Mouse (Mus musculus) liver, embryonic 15.5 days (tissue): ENCODE data around the gene Bmp8b. TPM values are rescaled to one million over a fixed set of nuclear protein-coding genes. Genes with fewer than 3 reads are reported as not detected.
A peak's percentile ranks its signal among the peaks of the same experiment; 100 is the strongest.
"Not testable (repeated sequence)": the region's sequence is repeated elsewhere in the genome, so short reads cannot be mapped to it uniquely, and the experiment has no call there.

Experiments
- ATAC-seq: fragments of 200-750 bp; cut with Nextera tagmentation; 2 replicates; pipeline ENCODE4 v1.8.0; 2017; ENCODE audit warnings: moderate number of reproducible peaks, mild to moderate bottlenecking, moderate library complexity; ENCODE audit not compliant: insufficient read depth
- H3K27ac ChIP-seq: fragments of 300-500 bp; sonication (generic); replicated peaks from 2 replicates; pipeline ENCODE4 v1.5.1; 2015; ENCODE audit warnings: mild to moderate bottlenecking, inconsistent platforms
- H3K27me3 ChIP-seq: fragments of 300-500 bp; sonication (generic); 2 replicates; pipeline ENCODE4 v1.6.1; 2015; ENCODE audit warnings: mild to moderate bottlenecking, inconsistent platforms
- H3K36me3 ChIP-seq: fragments of 300-500 bp; sonication (generic); replicated peaks from 2 replicates; pipeline ENCODE4 v1.6.1; 2015; ENCODE audit warnings: moderate library complexity, mild to moderate bottlenecking, inconsistent platforms
- H3K4me1 ChIP-seq: fragments of 300-500 bp; sonication (generic); replicated peaks from 2 replicates; pipeline ENCODE4 v1.6.1; 2015; ENCODE audit warnings: inconsistent platforms
- H3K4me2 ChIP-seq: fragments of 300-500 bp; sonication (generic); 2 replicates; pipeline ENCODE4 v1.6.1; 2015; ENCODE audit warnings: moderate library complexity, mild to moderate bottlenecking, inconsistent platforms
- H3K4me3 ChIP-seq: fragments of 300-500 bp; sonication (generic); replicated peaks from 2 replicates; pipeline ENCODE4 v1.5.1; 2015; ENCODE audit warnings: mild to moderate bottlenecking, inconsistent platforms
- H3K9ac ChIP-seq: fragments of 300-500 bp; sonication (generic); 2 replicates; pipeline ENCODE4 v1.6.1; 2015; ENCODE audit warnings: moderate library complexity, mild to moderate bottlenecking, inconsistent platforms
- H3K9me3 ChIP-seq: fragments of 300-500 bp; sonication (generic); replicated peaks from 2 replicates; pipeline ENCODE4 v1.6.1; 2016; ENCODE audit warnings: inconsistent platforms
- WGBS: fragments of 180-500 bp; shearing (Covaris S2); methylation state at CpG from one replicate; pipeline ENCODE4 v1.1.7; 2015; ENCODE audit warnings: mixed read lengths; ENCODE audit not compliant: insufficient replicate concordance; 5-methylcytosine and 5-hydroxymethylcytosine counted together
- polyA plus RNA-seq: library from polyadenylated mRNA; unstranded; fragments of >200 nt; fragmentation: Nextera tagmentation; extraction: Ambion mirVana; gene quantifications from 2 replicates; pipeline ENCODE4 v1.2.1, GENCODE M21; 2015

The Bmp8b gene
- polyA plus RNA-seq, 1 experiment from 2014 or later: 0.25 TPM

DNA sequence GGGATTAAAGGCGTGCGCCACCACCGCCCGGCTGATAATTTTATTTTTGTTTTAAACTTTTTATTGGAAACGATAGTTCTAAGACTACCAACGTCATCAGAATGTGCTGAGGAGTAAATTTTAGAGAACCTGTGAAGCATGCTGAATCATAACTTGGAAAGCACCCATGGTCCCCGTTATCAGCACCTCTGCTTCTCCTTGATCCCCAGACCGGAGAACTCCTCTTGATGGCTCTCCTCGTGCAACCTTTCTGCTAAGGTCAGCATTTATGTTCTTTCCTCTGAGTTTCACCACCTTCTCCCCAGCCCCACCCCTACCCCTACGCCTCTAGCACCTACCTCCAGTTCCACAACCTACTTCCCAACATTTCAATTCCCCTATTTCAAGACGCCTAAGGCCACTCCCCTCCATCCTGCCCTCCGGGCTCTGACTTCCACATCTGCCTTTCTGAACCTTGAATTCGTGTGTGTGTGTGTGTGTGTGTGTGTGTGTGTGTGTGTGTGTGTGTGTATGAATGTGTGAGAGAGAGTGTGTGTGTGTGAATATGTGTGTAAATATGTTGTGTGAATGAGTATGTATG lies 21.6 kb upstream of the Bmp8b start:
- H3K4me1 ChIP-seq: no peaks in the 10 kb centered on the region
- H3K9ac ChIP-seq: no peak overlapping the region
- H3K4me3 ChIP-seq: no peak overlapping the region
- ATAC-seq: no peak
- H3K27ac ChIP-seq: no peak overlapping the region
- peaks cover 4% of the 10 kb centered on the region; the same call in 1 of the 2 replicates for H3K27me3 ChIP-seq
- WGBS: 44% methylated on average over 13 of the region's 13 CpGs
- no peaks in the 10 kb centered on the region for H3K36me3 ChIP-seq
- H3K9me3 ChIP-seq: no peaks in the 10 kb centered on the region
- no peak overlapping the region for H3K4me2 ChIP-seq

- Histone ChIP-seq H3K9ac (no peak overlapping the region), H3K4me1 (no peaks in the 10 kb centered on the region), H3K4me2 (no peak overlapping the region), H3K36me3 (no peaks in the 10 kb centered on the region), H3K4me3 (no peak overlapping the region), H3K9me3 (no peaks in the 10 kb centered on the region), H3K27ac (no peak overlapping the region), H3K27me3 (peaks cover 4% of the 10 kb centered on the region; the same call in 1 of the 2 replicates)
- ATAC-seq: no peak
- WGBS: 58% methylated on average over 2 of the region's 2 CpGs
Observed at GRCm38 (mm10) chr4:123085290-123085689, 19.7 kb upstream of the Bmp8b start.

DNA sequence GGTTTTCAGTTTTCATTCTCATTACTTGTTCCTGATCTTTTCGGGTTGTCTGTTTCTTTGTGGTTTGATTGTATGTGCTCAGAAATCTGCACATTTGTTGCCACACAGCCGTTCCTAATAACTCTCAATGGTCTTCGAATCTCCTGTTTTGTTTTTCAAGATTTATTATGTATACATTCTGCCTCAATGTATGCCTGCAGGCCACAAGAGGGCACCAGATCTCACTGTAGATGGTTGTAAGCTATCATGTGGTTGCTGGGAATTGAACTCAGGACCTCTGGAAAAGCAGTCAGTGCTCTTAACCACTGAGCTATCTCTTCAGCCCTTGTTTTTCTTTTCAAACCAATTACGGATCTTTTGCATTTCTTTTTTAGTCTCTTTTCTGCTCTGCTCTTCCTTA lies 18.6 kb upstream of the Bmp8b start:
- H3K9ac ChIP-seq: no peak overlapping the region
- no peak overlapping the region for H3K4me3 ChIP-seq
- H3K4me2 ChIP-seq: no peak overlapping the region
- H3K27me3 ChIP-seq: peaks cover 4% of the 10 kb centered on the region; the same call in 1 of the 2 replicates
- 66% methylated on average over 4 of the region's 4 CpGs for WGBS
- H3K4me1 ChIP-seq: no peaks in the 10 kb centered on the region
- no peaks in the 10 kb centered on the region for H3K36me3 ChIP-seq
- no peak overlapping the region for H3K27ac ChIP-seq
- no peak for ATAC-seq
- H3K9me3 ChIP-seq: no peaks in the 10 kb centered on the region

- Histone ChIP-seq H3K36me3 (no peaks in the 10 kb centered on the region), H3K9me3 (no peaks in the 10 kb centered on the region), H3K4me3 (no peak overlapping the region), H3K27ac (no peak overlapping the region), H3K4me2 (no peak overlapping the region), H3K27me3 (no peaks in the 10 kb centered on the region), H3K4me1 (no peaks in the 10 kb centered on the region), H3K9ac (no peak overlapping the region)
- 58% methylated on average over 5 of the region's 5 CpGs for WGBS
- no peak for ATAC-seq
Observed at GRCm38 (mm10) chr4:123092621-123093020, 12.3 kb upstream of the Bmp8b start.

- no peak overlapping the region for H3K4me3 ChIP-seq
- WGBS: 38% methylated on average over 17 of the region's 17 CpGs
- ATAC-seq: peak; percentile 78
Observed at GRCm38 (mm10) chr4:123093064-123093776, 11.7 kb upstream of the Bmp8b start.

DNA sequence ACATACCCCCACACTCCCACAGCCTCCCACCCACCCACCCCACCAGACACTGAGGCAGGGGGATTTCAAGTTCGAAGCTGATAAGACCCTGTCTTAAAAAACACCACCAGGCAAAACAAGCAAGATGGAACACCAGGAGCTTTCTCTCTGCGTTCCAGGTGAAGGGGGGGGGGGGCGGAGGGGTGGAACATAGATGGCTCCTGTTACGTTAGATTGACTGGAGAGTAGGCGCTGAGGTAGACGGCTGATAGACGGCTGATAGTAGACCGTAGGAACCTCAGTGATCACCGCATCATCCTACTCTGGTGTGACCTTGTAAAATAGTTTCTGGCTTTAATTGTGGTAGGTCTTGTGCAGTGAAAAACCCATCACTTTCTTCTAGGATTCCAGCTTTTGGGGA lies 11.1 kb upstream of the Bmp8b start:
- H3K27me3 ChIP-seq: no peaks in the 10 kb centered on the region
- H3K9me3 ChIP-seq: no peaks in the 10 kb centered on the region
- no peak overlapping the region for H3K27ac ChIP-seq
- 55% methylated on average over 8 of the region's 9 CpGs for WGBS
- ATAC-seq: no peak
- H3K9ac ChIP-seq: no peak overlapping the region
- no peak overlapping the region for H3K4me3 ChIP-seq
- peak overlapping the region; percentile 34 for H3K4me2 ChIP-seq
- no peaks in the 10 kb centered on the region for H3K4me1 ChIP-seq
- H3K36me3 ChIP-seq: no peaks in the 10 kb centered on the region

More at GRCm38 (mm10) chr4:123093064-123093776, 11.7 kb upstream of the Bmp8b start:
- Histone ChIP-seq H3K36me3 (no peaks in the 10 kb centered on the region), H3K27ac (no peak overlapping the region), H3K27me3 (no peaks in the 10 kb centered on the region), H3K4me1 (no peaks in the 10 kb centered on the region), H3K4me2 (peak overlapping the region; percentile 34), H3K9me3 (no peaks in the 10 kb centered on the region), H3K9ac (no peak overlapping the region)

DNA sequence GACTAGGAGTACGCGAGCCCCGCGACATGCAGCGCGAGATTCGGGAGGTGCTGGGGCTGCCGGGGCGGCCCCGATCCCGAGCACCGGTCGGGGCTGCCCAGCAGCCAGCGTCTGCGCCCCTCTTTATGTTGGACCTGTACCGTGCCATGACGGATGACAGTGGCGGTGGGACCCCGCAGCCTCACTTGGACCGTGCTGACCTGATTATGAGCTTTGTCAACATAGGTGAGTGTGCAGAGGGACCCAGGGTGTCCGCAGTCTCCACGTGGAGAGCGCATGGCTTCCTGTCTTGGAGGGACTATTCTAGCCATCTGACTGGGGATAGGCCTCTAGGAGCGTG lies 456 bp downstream of the Bmp8b start:
- Histone ChIP-seq H3K4me2 (peak overlapping the region; percentile 52), H3K36me3 (no peaks in the 10 kb centered on the region), H3K9ac (no peak overlapping the region), H3K4me3 (0 out of 2 replicates have a peak overlapping the region, but pooled peaks have one; percentile 12), H3K4me1 (peaks cover 6% of the 10 kb centered on the region; the same call in 1 of the 2 replicates), H3K9me3 (no peaks in the 10 kb centered on the region), H3K27me3 (peaks cover 51% of the 10 kb centered on the region), H3K27ac (no peak overlapping the region)
- 27% methylated on average over 24 of the region's 24 CpGs for WGBS
- ATAC-seq: no peak

- H3K36me3 ChIP-seq, H3K4me3 ChIP-seq, H3K9me3 ChIP-seq, H3K27ac ChIP-seq, H3K4me1 ChIP-seq, H3K9ac ChIP-seq, H3K4me2 ChIP-seq: not testable (repeated sequence)
- peak; percentile 31 for ATAC-seq
- H3K27me3 ChIP-seq: peaks cover 51% of the 10 kb centered on the region
- WGBS: 52% methylated on average over 7 of the region's 7 CpGs
Observed at GRCm38 (mm10) chr4:123105929-123106328, 964 bp downstream of the Bmp8b start.

GRCm38 (mm10) chr4:123106864-123107263 lies 1.9 kb downstream of the Bmp8b start:
- H3K4me1 ChIP-seq: peaks cover 6% of the 10 kb centered on the region; the same call in 1 of the 2 replicates
- no peak overlapping the region for H3K9ac ChIP-seq
- 77% methylated on average over 2 of the region's 2 CpGs for WGBS
- H3K27ac ChIP-seq: no peak overlapping the region
- no peak overlapping the region for H3K4me3 ChIP-seq
- H3K27me3 ChIP-seq: peaks cover 51% of the 10 kb centered on the region
- no peaks in the 10 kb centered on the region for H3K36me3 ChIP-seq
- H3K9me3 ChIP-seq: no peaks in the 10 kb centered on the region
- no peak for ATAC-seq
- H3K4me2 ChIP-seq: no peak overlapping the region

- peaks cover 6% of the 10 kb centered on the region; the same call in 1 of the 2 replicates for H3K4me1 ChIP-seq
- ATAC-seq: no peak
- no peak overlapping the region for H3K27ac ChIP-seq
- H3K36me3 ChIP-seq: no peaks in the 10 kb centered on the region
- peaks cover 46% of the 10 kb centered on the region for H3K27me3 ChIP-seq
- no peaks in the 10 kb centered on the region for H3K9me3 ChIP-seq
- H3K4me2 ChIP-seq: no peak overlapping the region
- 70% methylated on average over 5 of the region's 5 CpGs for WGBS
- no peak overlapping the region for H3K4me3 ChIP-seq
- H3K9ac ChIP-seq: no peak overlapping the region
Observed at GRCm38 (mm10) chr4:123108056-123108455, 3.1 kb downstream of the Bmp8b start.

- no peaks in the 10 kb centered on the region for H3K9me3 ChIP-seq
- no peak overlapping the region for H3K27ac ChIP-seq
- 67% methylated on average over 4 of the region's 4 CpGs for WGBS
- H3K4me3 ChIP-seq: no peak overlapping the region
- H3K4me2 ChIP-seq: no peak overlapping the region
- H3K27me3 ChIP-seq: peaks cover 24% of the 10 kb centered on the region
- H3K4me1 ChIP-seq: no peaks in the 10 kb centered on the region
- no peak overlapping the region for H3K9ac ChIP-seq
- H3K36me3 ChIP-seq: no peaks in the 10 kb centered on the region
- no peak for ATAC-seq
Observed at GRCm38 (mm10) chr4:123110751-123111150, 5.8 kb downstream of the Bmp8b start.
